27 mouse cellular contexts compared by ENCODE assay signal in genomic region chr7:89726712-89727111, GRCm38 (mm10).
DNase-seq lines count a peak whose midpoint lies in the region; ATAC-seq and TF ChIP-seq lines count a peak whose summit lies in the region.
"Had no signal": no experiment of that assay in that cellular context is flagged by ENCODE, and none has a peak within 500 bp of the region (broad histone marks: within the 10 kb centered on the region; RNA-seq: fewer than 3 reads in every experiment).

No protein-coding gene starts in this region.

- no peaks in the 10 kb centered on the region for H3K9me3 ChIP-seq in forebrain, embryonic 15.5 days
- H3K9me3 ChIP-seq in forebrain, embryonic 14.5 days (replicated peaks; ENCODE audit: control insufficient read depth, low read length) = no peaks in the 10 kb centered on the region
- no peaks in the 10 kb centered on the region for H3K9me3 ChIP-seq in forebrain, postnatal 0 days (ENCODE audit: low read length)
- H3K9me3 ChIP-seq in forebrain, embryonic 11.5 days (ENCODE audit: control insufficient read depth, low read length) = no peaks in the 10 kb centered on the region
- no peaks in the 10 kb centered on the region for H3K9me3 ChIP-seq in hindbrain, embryonic 11.5 days (ENCODE audit: control insufficient read depth, low read length)
- H3K9me3 ChIP-seq: embryonic facial prominence, embryonic 13.5 days; embryonic facial prominence, embryonic 15.5 days; forebrain, embryonic 12.5 days; G1E had no signal

- no peaks in the 10 kb centered on the region for H3K4me1 ChIP-seq in forebrain, embryonic 15.5 days
- H3K4me1 ChIP-seq in forebrain, embryonic 14.5 days (ENCODE audit: control insufficient read depth, insufficient read depth, low read length) = no peaks in the 10 kb centered on the region
- peaks cover 2% of the 10 kb centered on the region; the same call in 1 of the 2 replicates for H3K4me1 ChIP-seq in forebrain, postnatal 0 days (ENCODE audit: insufficient read depth)
- no peaks in the 10 kb centered on the region for H3K4me1 ChIP-seq in forebrain, embryonic 11.5 days (replicated peaks; ENCODE audit: control insufficient read depth, insufficient read depth, low read length)
- no peaks in the 10 kb centered on the region for H3K4me1 ChIP-seq in hindbrain, embryonic 11.5 days (replicated peaks; ENCODE audit: control insufficient read depth, insufficient read depth, low read length)
- H3K4me1 ChIP-seq: forebrain, embryonic 12.5 days had no signal

- 0 out of 2 replicates have a peak, but pooled peaks have one; percentile 46 for ATAC-seq in forebrain, embryonic 15.5 days (replicated peaks)
- ATAC-seq in forebrain, embryonic 14.5 days = no peak
- peak; percentile 65 for ATAC-seq in forebrain, postnatal 0 days
- ATAC-seq in forebrain, embryonic 11.5 days (replicated peaks; ENCODE audit: low FRiP score) = no peak
- no peak for ATAC-seq in hindbrain, embryonic 11.5 days (ENCODE audit: low FRiP score)
- ATAC-seq: activated CD4-positive, CD25-positive, alpha-beta regulatory T cell, adult 4 months; CD4-positive, CD25-positive, alpha-beta regulatory T cell, adult 4 months; Patski had no signal

- H3K27me3 ChIP-seq in forebrain, embryonic 15.5 days = no peaks in the 10 kb centered on the region
- H3K27me3 ChIP-seq in forebrain, embryonic 14.5 days (replicated peaks; ENCODE audit: control insufficient read depth, insufficient read depth, low read length) = no peaks in the 10 kb centered on the region
- no peaks in the 10 kb centered on the region for H3K27me3 ChIP-seq in forebrain, postnatal 0 days (ENCODE audit: insufficient read depth, low read length)
- no peaks in the 10 kb centered on the region for H3K27me3 ChIP-seq in forebrain, embryonic 11.5 days (ENCODE audit: control insufficient read depth, insufficient read depth, low read length)
- H3K27me3 ChIP-seq in hindbrain, embryonic 11.5 days (ENCODE audit: control insufficient read depth, insufficient read depth, low read length) = no peaks in the 10 kb centered on the region
- H3K27me3 ChIP-seq: CH12.LX; embryonic facial prominence, embryonic 13.5 days; embryonic facial prominence, embryonic 15.5 days; forebrain, embryonic 12.5 days; Patski had no signal

- no peak for DNase-seq in forebrain, embryonic 14.5 days (ENCODE audit: low spot score)
- peak; percentile 20 for DNase-seq in forebrain, postnatal 0 days
- no peak for DNase-seq in forebrain, embryonic 11.5 days (ENCODE audit: low spot score)
- no peak for DNase-seq in left cerebral cortex, adult 2 months (ENCODE audit: extremely low spot score in 1 of 2, low spot score in 2 of 2)
- no peak for DNase-seq in left cerebral cortex, postnatal 10 days (ENCODE audit: extremely low spot score in 1 of 2, low spot score in 2 of 2)
- no peak for DNase-seq in hindbrain, embryonic 11.5 days (ENCODE audit: low spot score)
- DNase-seq: adrenal gland, adult 8-10 months; adrenal gland, postnatal 14 days; adrenal gland, postnatal 36 days; B cell, adult 2 months; cerebellum, adult 11 months; cerebellum, adult 18-20 months; cerebellum, adult 8-10 months; cerebellum, adult 9-11 months; cerebellum, postnatal 14 days; cerebellum, postnatal 36 days; embryo, embryonic 11 days had no signal

- no peaks in the 10 kb centered on the region for H3K36me3 ChIP-seq in forebrain, embryonic 15.5 days
- no peaks in the 10 kb centered on the region for H3K36me3 ChIP-seq in forebrain, embryonic 14.5 days (ENCODE audit: control insufficient read depth, insufficient read depth, low read length)
- no peaks in the 10 kb centered on the region for H3K36me3 ChIP-seq in forebrain, postnatal 0 days (ENCODE audit: insufficient read depth)
- no peaks in the 10 kb centered on the region for H3K36me3 ChIP-seq in forebrain, embryonic 11.5 days (ENCODE audit: control insufficient read depth, insufficient read depth, low read length)
- no peaks in the 10 kb centered on the region for H3K36me3 ChIP-seq in hindbrain, embryonic 11.5 days (ENCODE audit: control insufficient read depth, insufficient read depth, low read length)
- H3K36me3 ChIP-seq: embryonic facial prominence, embryonic 13.5 days; embryonic facial prominence, embryonic 15.5 days; forebrain, embryonic 12.5 days; G1E had no signal

- no peak overlapping the region for H3K4me2 ChIP-seq in forebrain, embryonic 15.5 days (replicated peaks)
- no peak overlapping the region for H3K4me2 ChIP-seq in forebrain, embryonic 14.5 days (ENCODE audit: low read length)
- no peak overlapping the region for H3K4me2 ChIP-seq in forebrain, postnatal 0 days (ENCODE audit: low read depth)
- no peak overlapping the region for H3K4me2 ChIP-seq in forebrain, embryonic 11.5 days (ENCODE audit: low read depth, low read length, severe bottlenecking)
- no peak overlapping the region for H3K4me2 ChIP-seq in hindbrain, embryonic 11.5 days (replicated peaks; ENCODE audit: low read depth, low read length)
- H3K4me2 ChIP-seq: embryonic facial prominence, embryonic 13.5 days; embryonic facial prominence, embryonic 15.5 days; forebrain, embryonic 12.5 days had no signal

- H3K9ac ChIP-seq in forebrain, embryonic 15.5 days (replicated peaks) = no peak overlapping the region
- no peak overlapping the region for H3K9ac ChIP-seq in forebrain, embryonic 14.5 days (ENCODE audit: low read length)
- no peak overlapping the region for H3K9ac ChIP-seq in forebrain, postnatal 0 days
- H3K9ac ChIP-seq in forebrain, embryonic 11.5 days (ENCODE audit: low read length) = no peak overlapping the region
- no peak overlapping the region for H3K9ac ChIP-seq in hindbrain, embryonic 11.5 days (ENCODE audit: low read depth, low read length)
- H3K9ac ChIP-seq: embryonic facial prominence, embryonic 13.5 days; embryonic facial prominence, embryonic 15.5 days; forebrain, embryonic 12.5 days had no signal

- intact Hi-C loops in left cerebral cortex, adult 2 months (cut with DNase I) = loop anchor here (5.0 kb wide), 1 partner anchor 224 kb away; no protein-coding TSS in a partner anchor
- intact Hi-C loops in left cerebral cortex, postnatal 10 days (cut with DNase I) = no loop called here

- H3K4me3 ChIP-seq in forebrain, embryonic 15.5 days = no peak overlapping the region
- no peak overlapping the region for H3K4me3 ChIP-seq in forebrain, embryonic 14.5 days (ENCODE audit: low read depth, low read length)
- H3K4me3 ChIP-seq in forebrain, postnatal 0 days (ENCODE audit: low read depth, low read length) = no peak overlapping the region
- H3K4me3 ChIP-seq in forebrain, embryonic 11.5 days (ENCODE audit: low read depth, low read length) = no peak overlapping the region
- H3K4me3 ChIP-seq in left cerebral cortex, adult 2 months = no peak overlapping the region
- H3K4me3 ChIP-seq in hindbrain, embryonic 11.5 days (ENCODE audit: low read depth, low read length) = no peak overlapping the region
- H3K4me3 ChIP-seq: embryonic facial prominence, embryonic 13.5 days; embryonic facial prominence, embryonic 15.5 days; erythroblast, embryonic 14.5 days; forebrain, embryonic 12.5 days had no signal

- H3K27ac ChIP-seq in forebrain, embryonic 15.5 days (replicated peaks) = no peak overlapping the region
- H3K27ac ChIP-seq in forebrain, embryonic 14.5 days (ENCODE audit: low read depth, low read length) = no peak overlapping the region
- peak overlapping the region; percentile 62; the same call in 1 of the 2 replicates for H3K27ac ChIP-seq in forebrain, postnatal 0 days (ENCODE audit: low read depth, low read length)
- no peak overlapping the region for H3K27ac ChIP-seq in forebrain, embryonic 11.5 days (ENCODE audit: low read depth, low read length)
- H3K27ac ChIP-seq in left cerebral cortex, adult 2 months = peak overlapping the region; percentile 13; the same call in 1 of the 2 replicates
- no peak overlapping the region for H3K27ac ChIP-seq in hindbrain, embryonic 11.5 days (ENCODE audit: low read depth, low read length)
- H3K27ac ChIP-seq: embryonic facial prominence, embryonic 13.5 days; embryonic facial prominence, embryonic 15.5 days; forebrain, embryonic 12.5 days had no signal

- TF ChIP-seq CTCF in forebrain, postnatal 0 days (IDR thresholded peaks at IDR 0.05; ENCODE audit: low read depth) = no peak
- no peak for TF ChIP-seq CTCF in left cerebral cortex, adult 2 months (IDR thresholded peaks at IDR 0.05)

- 77% methylated on average over 3 of the region's 3 CpGs for WGBS in forebrain, embryonic 15.5 days
- WGBS in forebrain, embryonic 14.5 days = 82% methylated on average over 3 of the region's 3 CpGs
- WGBS in forebrain, postnatal 0 days = 64% methylated on average over 3 of the region's 3 CpGs
- WGBS in forebrain, embryonic 11.5 days = 82% methylated on average over 3 of the region's 3 CpGs
- WGBS in hindbrain, embryonic 11.5 days = 85% methylated on average over 3 of the region's 3 CpGs

Comparison
In these comparisons a context has a peak if more than half of its experiments do, and no peak if none do; other contexts are left out.
1. ATAC-seq: peak in forebrain, embryonic 15.5 days (single experiment) and forebrain, postnatal 0 days (single experiment); none in forebrain, embryonic 14.5 days (single experiment), forebrain, embryonic 11.5 days (single experiment) and hindbrain, embryonic 11.5 days (single experiment).
2. H3K27ac ChIP-seq: peak in forebrain, postnatal 0 days (single experiment) and left cerebral cortex, adult 2 months (single experiment); none in forebrain, embryonic 15.5 days (single experiment), forebrain, embryonic 14.5 days (single experiment), forebrain, embryonic 11.5 days (single experiment) and hindbrain, embryonic 11.5 days (single experiment).